In genomic region chr19:23145146-23145545, GRCm38 (mm10) we compare ENCODE assay signal across 20 mouse cellular contexts. TPM values are rescaled to one million over a fixed set of nuclear protein-coding genes. Genes with fewer than 3 reads are reported as not detected.
A peak's percentile ranks its signal among the peaks of the same experiment; 100 is the strongest.
DNase-seq lines count a peak whose midpoint lies in the region; ATAC-seq and TF ChIP-seq lines count a peak whose summit lies in the region.
"Had no signal": no experiment of that assay in that cellular context is flagged by ENCODE, and none has a peak within 500 bp of the region (broad histone marks: within the 10 kb centered on the region; RNA-seq: fewer than 3 reads in every experiment).

No protein-coding gene starts in this region.

- peak overlapping the region; percentile 96; the same call in 1 of the 2 replicates for H3K4me2 ChIP-seq in forebrain, postnatal 0 days (ENCODE audit: low read depth)
- H3K4me2 ChIP-seq in forebrain, embryonic 14.5 days (ENCODE audit: low read length) = no peak overlapping the region
- peak overlapping the region; percentile 87 for H3K4me2 ChIP-seq in lung, postnatal 0 days (replicated peaks; ENCODE audit: low read depth, low read length)
- H3K4me2 ChIP-seq: heart, embryonic 15.5 days had no signal

- no peak for DNase-seq in forebrain, postnatal 0 days
- no peak for DNase-seq in forebrain, embryonic 14.5 days (ENCODE audit: low spot score)
- DNase-seq in kidney, adult 2 months = no peak
- no peak for DNase-seq in kidney, postnatal 4 days
- DNase-seq in lung, postnatal 0 days (ENCODE audit: low spot score) = no peak
- no peak for DNase-seq in lung, postnatal 36 days
- DNase-seq in spleen, adult 18-20 months = no peak
- DNase-seq: adrenal gland, adult 8-10 months; cerebellum, postnatal 14 days; embryo, embryonic 11 days; kidney, adult 8-10 months; kidney, postnatal 36 days; lung, adult 18-20 months; midbrain, embryonic 14.5 days; thymus, adult 2 months had no signal

- H3K9ac ChIP-seq in forebrain, postnatal 0 days = no peak overlapping the region
- H3K9ac ChIP-seq in forebrain, embryonic 14.5 days (ENCODE audit: low read length) = no peak overlapping the region
- H3K9ac ChIP-seq in lung, postnatal 0 days (replicated peaks; ENCODE audit: low read depth) = peak overlapping the region; percentile 9; the same call in 1 of the 2 replicates
- H3K9ac ChIP-seq: heart, embryonic 15.5 days had no signal

- no peaks in the 10 kb centered on the region for H3K36me3 ChIP-seq in forebrain, postnatal 0 days (ENCODE audit: insufficient read depth)
- no peaks in the 10 kb centered on the region for H3K36me3 ChIP-seq in forebrain, embryonic 14.5 days (ENCODE audit: control insufficient read depth, insufficient read depth, low read length)
- no peaks in the 10 kb centered on the region; the same call in 1 of the 2 replicates for H3K36me3 ChIP-seq in kidney, adult 2 months (ENCODE audit: control insufficient read depth, insufficient read depth, low read length)
- H3K36me3 ChIP-seq in lung, postnatal 0 days (ENCODE audit: insufficient read depth, low read length) = peaks cover 3% of the 10 kb centered on the region; the same call in 1 of the 2 replicates
- H3K36me3 ChIP-seq: heart, embryonic 15.5 days had no signal

- H3K4me3 ChIP-seq in forebrain, postnatal 0 days (ENCODE audit: low read depth, low read length) = no peak overlapping the region
- no peak overlapping the region for H3K4me3 ChIP-seq in forebrain, embryonic 14.5 days (ENCODE audit: low read depth, low read length)
- peak overlapping the region; percentile 40 for H3K4me3 ChIP-seq in kidney, adult 2 months (ENCODE audit: insufficient read depth, low read depth, low read length)
- H3K4me3 ChIP-seq in lung, postnatal 0 days (ENCODE audit: low read depth, low read length) = peak overlapping the region; percentile 97
- H3K4me3 ChIP-seq in olfactory bulb, adult 2 months (ENCODE audit: insufficient read depth, low read depth, low read length) = no peak overlapping the region
- H3K4me3 ChIP-seq: heart, embryonic 15.5 days had no signal

- 94% methylated on average over 3 of the region's 3 CpGs for WGBS in forebrain, postnatal 0 days
- WGBS in forebrain, embryonic 14.5 days = 94% methylated on average over 3 of the region's 3 CpGs
- WGBS in kidney, adult 2 months = 38% methylated on average over 3 of the region's 3 CpGs
- 66% methylated on average over 3 of the region's 3 CpGs for WGBS in lung, postnatal 0 days
- WGBS in olfactory bulb, adult 2 months = 52% methylated on average over 3 of the region's 3 CpGs

- TF ChIP-seq EP300 in lung, postnatal 0 days (IDR thresholded peaks at IDR 0.05) = no peak

- H3K9me3 ChIP-seq in forebrain, postnatal 0 days (ENCODE audit: low read length) = no peaks in the 10 kb centered on the region
- no peaks in the 10 kb centered on the region for H3K9me3 ChIP-seq in forebrain, embryonic 14.5 days (replicated peaks; ENCODE audit: control insufficient read depth, low read length)
- no peaks in the 10 kb centered on the region for H3K9me3 ChIP-seq in lung, postnatal 0 days (ENCODE audit: low read length)
- H3K9me3 ChIP-seq: heart, embryonic 15.5 days had no signal

- H3K27ac ChIP-seq in forebrain, postnatal 0 days (ENCODE audit: low read depth, low read length) = no peak overlapping the region
- H3K27ac ChIP-seq in forebrain, embryonic 14.5 days (ENCODE audit: low read depth, low read length) = no peak overlapping the region
- H3K27ac ChIP-seq in kidney, adult 2 months (ENCODE audit: insufficient read depth, low read depth, low read length) = peak overlapping the region; percentile 87
- H3K27ac ChIP-seq in lung, postnatal 0 days (ENCODE audit: low read length) = no peak overlapping the region
- peak overlapping the region; percentile 89 for H3K27ac ChIP-seq in olfactory bulb, adult 2 months (ENCODE audit: insufficient read depth, low read depth, low read length)
- H3K27ac ChIP-seq: heart, embryonic 15.5 days; macrophage had no signal

- no peak for TF ChIP-seq POLR2A in kidney, adult 2 months (IDR thresholded peaks at IDR 0.05; ENCODE audit: low read depth, low read length)
- no peak for TF ChIP-seq POLR2A in olfactory bulb, adult 2 months (IDR thresholded peaks at IDR 0.05; ENCODE audit: insufficient read depth, low read depth, low read length)

- peaks cover 5% of the 10 kb centered on the region; the same call in 1 of the 2 replicates for H3K4me1 ChIP-seq in forebrain, postnatal 0 days (ENCODE audit: insufficient read depth)
- peaks cover 7% of the 10 kb centered on the region; the same call in 1 of the 2 replicates for H3K4me1 ChIP-seq in forebrain, embryonic 14.5 days (ENCODE audit: control insufficient read depth, insufficient read depth, low read length)
- peaks cover 45% of the 10 kb centered on the region for H3K4me1 ChIP-seq in kidney, adult 2 months (ENCODE audit: control insufficient read depth, insufficient read depth, low read length)
- peaks cover 32% of the 10 kb centered on the region; the same call in 1 of the 2 replicates for H3K4me1 ChIP-seq in lung, postnatal 0 days (ENCODE audit: insufficient read depth, low read depth, low read length)
- H3K4me1 ChIP-seq in olfactory bulb, adult 2 months (ENCODE audit: control insufficient read depth, insufficient read depth, low read length) = peaks cover 27% of the 10 kb centered on the region

- no peak for TF ChIP-seq CTCF in forebrain, postnatal 0 days (IDR thresholded peaks at IDR 0.05; ENCODE audit: low read depth)
- TF ChIP-seq CTCF in kidney, adult 2 months (conservative IDR thresholded peaks at IDR 0.05; ENCODE audit: insufficient read depth, insufficient read length, low read depth, low read length) = no peak
- no peak for TF ChIP-seq CTCF in lung, postnatal 0 days (IDR thresholded peaks at IDR 0.05)
- no peak for TF ChIP-seq CTCF in olfactory bulb, adult 2 months (IDR thresholded peaks at IDR 0.05; ENCODE audit: insufficient read depth, low read depth, low read length)

- no peak for ATAC-seq in forebrain, postnatal 0 days
- no peak for ATAC-seq in forebrain, embryonic 14.5 days
- no peak for ATAC-seq in lung, postnatal 0 days
- ATAC-seq: forebrain, embryonic 16.5 days had no signal

- H3K27me3 ChIP-seq in forebrain, postnatal 0 days (ENCODE audit: insufficient read depth, low read length) = peaks cover 10% of the 10 kb centered on the region; the same call in 1 of the 2 replicates
- H3K27me3 ChIP-seq in forebrain, embryonic 14.5 days (replicated peaks; ENCODE audit: control insufficient read depth, insufficient read depth, low read length) = peaks cover 16% of the 10 kb centered on the region
- no peaks in the 10 kb centered on the region for H3K27me3 ChIP-seq in kidney, adult 2 months (replicated peaks; ENCODE audit: control insufficient read depth, insufficient read depth, low read length)
- no peaks in the 10 kb centered on the region for H3K27me3 ChIP-seq in lung, postnatal 0 days (replicated peaks; ENCODE audit: insufficient read depth, low read length)
- H3K27me3 ChIP-seq: CH12.LX; heart, embryonic 15.5 days had no signal

RNA-seq across cellular contexts. Expression of gene Klf9, which starts 4.1 kb away (rescaled TPM):
- 22.5 and 25.9 TPM in 2 replicates for total RNA-seq in forebrain, postnatal 0 days (2014; rRNA removed)
- polyA plus RNA-seq in forebrain, postnatal 0 days (2015; fragmentation: Nextera tagmentation; extraction: Ambion mirVana) = 10.2 and 11.4 TPM in 2 replicates
- polyA plus RNA-seq in forebrain, embryonic 14.5 days (2014; fragmentation: Nextera tagmentation; extraction: Ambion mirVana) = 0.97 and 1.1 TPM in 2 replicates
- 59.3 and 62.3 TPM in 2 replicates for polyA plus RNA-seq in kidney, adult 2 months (2012; rRNA removed)
- polyA plus RNA-seq in lung, postnatal 0 days (2015; fragmentation: Nextera tagmentation; extraction: Ambion mirVana) = 28.8 and 46.2 TPM in 2 replicates
- polyA plus RNA-seq in olfactory bulb, adult 2 months (2012; ENCODE audit: insufficient read depth, insufficient read length, low replicate concordance, missing spikeins) = 102 and 132 TPM in 2 replicates
- total RNA-seq: CH12.LX had no signal

Comparison
In these comparisons a context has a peak if more than half of its experiments do, and no peak if none do; other contexts are left out.
1. H3K27ac ChIP-seq: peak in kidney, adult 2 months (single experiment) and olfactory bulb, adult 2 months (single experiment); none in forebrain, postnatal 0 days (single experiment), forebrain, embryonic 14.5 days (single experiment) and lung, postnatal 0 days (single experiment).
2. H3K4me3 ChIP-seq: peak in kidney, adult 2 months (single experiment) and lung, postnatal 0 days (single experiment); none in forebrain, postnatal 0 days (single experiment), forebrain, embryonic 14.5 days (single experiment) and olfactory bulb, adult 2 months (single experiment).